Mouse (Mus musculus): ENCODE data around the gene Kcnh3. TPM values are rescaled to one million over a fixed set of nuclear protein-coding genes. Genes with fewer than 3 reads are reported as not detected.

The Kcnh3 gene
- 1.4 TPM for polyA plus RNA-seq (2017; shearing (Covaris generic))

DNA sequence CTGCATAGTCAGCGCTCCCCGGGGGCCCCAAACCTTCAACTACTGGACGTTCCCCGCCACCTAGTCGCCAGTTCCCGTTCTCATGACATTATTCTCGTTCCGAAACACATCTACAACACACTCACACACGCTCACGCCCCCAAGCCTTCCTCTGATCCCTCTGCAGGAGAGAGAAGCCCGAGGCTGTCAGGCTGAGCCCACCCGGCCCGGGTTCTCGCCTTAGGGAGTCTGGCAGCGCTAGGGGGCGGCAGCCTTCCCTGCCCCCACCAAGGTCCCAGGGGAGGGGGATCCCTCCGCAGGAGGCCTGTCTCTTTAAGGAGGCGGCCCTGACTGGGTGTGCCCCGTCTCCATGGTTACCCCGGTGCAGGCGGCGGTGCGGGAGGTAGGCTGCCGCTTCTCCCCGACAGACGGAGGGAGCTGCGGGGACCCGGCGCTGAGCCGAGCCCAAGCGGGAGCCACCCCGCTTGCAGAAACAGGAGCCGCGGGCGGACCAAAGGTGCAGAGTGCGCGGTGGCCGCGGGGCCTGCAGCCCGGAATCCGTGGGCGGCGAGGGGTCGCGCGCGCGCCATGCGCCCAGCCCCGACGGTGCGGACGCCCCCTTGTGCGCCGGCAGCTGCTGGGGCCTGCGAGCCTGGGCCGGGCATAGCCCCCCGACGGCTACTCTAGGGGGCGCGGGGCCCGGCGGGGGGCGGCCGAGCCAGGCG is at the start of gene Kcnh3:
TSS of gene Kcnh3 (plus strand) at position 654 of the 704 bp plus-strand sequence.

DNA sequence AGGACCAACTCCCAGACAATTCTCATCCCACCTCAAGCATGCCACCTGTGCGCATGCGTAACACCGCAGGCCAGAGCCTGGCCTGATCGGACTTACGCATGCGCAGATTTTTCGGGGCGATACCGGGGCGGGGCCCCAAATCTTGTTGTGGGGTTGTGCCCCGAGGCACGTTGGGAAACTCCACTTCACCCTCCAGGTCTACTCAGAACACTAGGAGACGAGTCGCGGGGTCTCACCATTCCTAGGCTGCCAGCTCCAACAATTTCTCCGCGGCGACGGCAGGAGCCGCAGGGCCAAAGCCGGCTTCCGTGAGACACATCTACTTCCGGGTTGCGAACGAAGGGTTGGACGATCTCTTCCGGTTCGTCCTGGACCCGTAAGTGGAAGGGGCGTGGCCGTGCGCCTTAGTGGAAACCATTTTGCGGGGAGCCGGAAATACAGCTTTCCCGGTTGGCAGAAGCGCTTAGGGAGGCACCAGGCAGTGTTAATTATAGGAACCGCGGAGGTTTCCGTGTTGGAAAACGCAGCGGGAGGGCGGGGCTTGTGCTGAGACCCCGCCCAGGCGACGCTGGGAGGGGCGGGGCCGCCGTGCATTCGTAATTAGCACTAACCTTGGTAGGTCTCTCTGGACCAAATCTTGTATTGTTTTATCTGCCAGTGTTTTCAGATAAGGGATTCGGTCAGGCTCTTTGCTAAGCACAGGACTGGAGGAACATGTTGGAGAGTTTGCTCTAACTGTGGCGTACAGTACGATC is 27.1 kb downstream of the Kcnh3 start, which contains the start of gene Mcrs1:
TSS of gene Mcrs1 (minus strand) at position 336 of the 755 bp plus-strand sequence.

Other genes starting within 250 kb of the Kcnh3 start
- 69.2 TPM for gene Tuba1c, start 195.0 kb upstream of the Kcnh3 start, polyA plus RNA-seq (2017; shearing (Covaris generic))
- gene Prph, start 169.7 kb upstream of the Kcnh3 start, polyA plus RNA-seq (2017; shearing (Covaris generic)): not detected
- gene Troap, start 150.3 kb upstream of the Kcnh3 start, polyA plus RNA-seq (2017; shearing (Covaris generic)): 1.5 TPM
- not detected for gene C1ql4, start 137.0 kb upstream of the Kcnh3 start, polyA plus RNA-seq (2017; shearing (Covaris generic))
- gene Dnajc22, start 131.7 kb upstream of the Kcnh3 start, polyA plus RNA-seq (2017; shearing (Covaris generic)): not detected
- gene Spats2, start 98.9 kb upstream of the Kcnh3 start, polyA plus RNA-seq (2017; shearing (Covaris generic)): not detected
- gene Mcrs1, start 27.1 kb downstream of the Kcnh3 start, polyA plus RNA-seq (2017; shearing (Covaris generic)): 116 TPM
- gene Prpf40b, start 70.2 kb downstream of the Kcnh3 start, polyA plus RNA-seq (2017; shearing (Covaris generic)): 16.6 TPM
- gene Fam186b, start 71.0 kb downstream of the Kcnh3 start, polyA plus RNA-seq (2017; shearing (Covaris generic)): 0.27 TPM
- 32.9 TPM for gene Fmnl3, start 145.6 kb downstream of the Kcnh3 start, polyA plus RNA-seq (2017; shearing (Covaris generic))
- 154 TPM for gene Tmbim6, start 168.0 kb downstream of the Kcnh3 start, polyA plus RNA-seq (2017; shearing (Covaris generic))
- 13.5 TPM for gene Nckap5l, start 232.9 kb downstream of the Kcnh3 start, polyA plus RNA-seq (2017; shearing (Covaris generic))
- gene Bcdin3d, start 249.9 kb downstream of the Kcnh3 start, polyA plus RNA-seq (2017; shearing (Covaris generic)): 30.3 TPM